Mouse (Mus musculus) limb, embryonic 12.5 days (tissue): ENCODE measurements around the gene Cdkn2d. TPM values are rescaled to one million over a fixed set of nuclear protein-coding genes. Genes with fewer than 3 reads are reported as not detected.

Experiments
- ATAC-seq: fragments of 200-750 bp; cut with Nextera tagmentation; 2 replicates; pipeline ENCODE4 v1.8.0; 2017; ENCODE audit warnings: low read depth, moderate TSS enrichment; ENCODE audit not compliant: insufficient number of reproducible peaks, insufficient read depth, low FRiP score, low TSS enrichment
- H3K27ac ChIP-seq: fragments of 300-500 bp; sonication (generic); 2 replicates; pipeline ENCODE4 v1.5.1; 2016; ENCODE audit warnings: mild to moderate bottlenecking, moderate library complexity
- H3K27me3 ChIP-seq: fragments of 300-500 bp; sonication (generic); 2 replicates; pipeline ENCODE4 v1.6.1; 2016; ENCODE audit warnings: mild to moderate bottlenecking, moderate library complexity
- H3K36me3 ChIP-seq: fragments of 300-500 bp; sonication (generic); 2 replicates; pipeline ENCODE4 v1.6.1; 2016; ENCODE audit warnings: mild to moderate bottlenecking, moderate library complexity
- H3K4me1 ChIP-seq: fragments of 300-500 bp; sonication (generic); replicated peaks from 2 replicates; pipeline ENCODE4 v1.6.1; 2016
- H3K4me2 ChIP-seq: fragments of 300-500 bp; sonication (generic); 2 replicates; pipeline ENCODE4 v1.6.1; 2016; ENCODE audit warnings: mild to moderate bottlenecking, moderate library complexity
- H3K4me3 ChIP-seq: fragments of 300-500 bp; sonication (generic); replicated peaks from 2 replicates; pipeline ENCODE4 v1.5.1; 2016; ENCODE audit warnings: mild to moderate bottlenecking
- H3K9ac ChIP-seq: fragments of 300-500 bp; sonication (generic); replicated peaks from 2 replicates; pipeline ENCODE4 v1.6.1; 2016; ENCODE audit warnings: mild to moderate bottlenecking, moderate library complexity
- H3K9me3 ChIP-seq: fragments of 300-500 bp; sonication (generic); 2 replicates; pipeline ENCODE4 v1.6.1; 2016; ENCODE audit warnings: mild to moderate bottlenecking, moderate library complexity
- WGBS: fragments of 180-500 bp; shearing (Covaris S2); methylation state at CpG from one replicate; pipeline ENCODE4 v1.1.7; 2016; 5-methylcytosine and 5-hydroxymethylcytosine counted together
- polyA plus RNA-seq: library from polyadenylated mRNA; unstranded; fragments of >200 nt; fragmentation: Nextera tagmentation; extraction: Ambion mirVana; gene quantifications from 2 replicates; pipeline ENCODE4 v1.2.1, GENCODE M21; 2016

Gene Cdkn2d
- polyA plus RNA-seq, 1 experiment from 2014 or later: 46.9 TPM

GRCm38 (mm10) chr9:21243826-21244427, 47.3 kb downstream of the Cdkn2d start:
- Histone ChIP-seq H3K9me3 (peaks cover 4% of the 10 kb centered on the region), H3K9ac (peak overlapping the region; percentile 59), H3K4me1 (peaks cover 30% of the 10 kb centered on the region), H3K27me3 (peaks cover 72% of the 10 kb centered on the region), H3K27ac (no peak overlapping the region), H3K36me3 (no peaks in the 10 kb centered on the region), H3K4me2 (peak overlapping the region; percentile 93), H3K4me3 (peak overlapping the region; percentile 53)
- 10% methylated on average over 42 of the region's 42 CpGs for WGBS
- ATAC-seq: no peak

GRCm38 (mm10) chr9:21241343-21241742, 49.9 kb downstream of the Cdkn2d start:
- H3K27me3 ChIP-seq: peaks cover 47% of the 10 kb centered on the region
- WGBS: 9% methylated on average over 11 of the region's 11 CpGs
- peaks cover 8% of the 10 kb centered on the region for H3K36me3 ChIP-seq
- H3K4me2 ChIP-seq: no peak overlapping the region
- no peak overlapping the region for H3K27ac ChIP-seq
- H3K9me3 ChIP-seq: peaks cover 4% of the 10 kb centered on the region
- no peak for ATAC-seq
- peaks cover 36% of the 10 kb centered on the region for H3K4me1 ChIP-seq
- H3K4me3 ChIP-seq: no peak overlapping the region
- H3K9ac ChIP-seq: no peak overlapping the region

DNA sequence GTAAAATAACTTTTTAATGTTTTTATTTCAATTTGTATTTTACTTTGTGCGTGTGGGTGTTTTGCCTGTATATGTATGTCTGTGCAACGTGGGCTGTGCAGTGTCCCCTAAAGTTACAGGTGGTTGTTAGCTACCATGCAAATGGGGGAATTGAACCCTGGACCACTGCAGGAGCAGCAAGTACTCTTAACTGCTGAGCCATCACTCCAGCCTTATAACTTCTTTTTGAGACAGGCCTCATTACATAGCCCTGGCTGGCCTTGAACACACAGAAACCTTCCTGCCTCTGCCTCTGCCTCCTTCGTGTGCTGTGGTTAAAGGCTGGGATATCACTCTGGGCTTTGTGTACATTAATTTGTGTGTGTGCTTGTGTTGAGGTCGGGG, 51.8 kb downstream of the Cdkn2d start:
- Histone ChIP-seq H3K4me2 (peak overlapping the region; percentile 78), H3K9ac (peak overlapping the region; percentile 97), H3K4me3 (peak overlapping the region; percentile 93), H3K27me3 (peaks cover 28% of the 10 kb centered on the region), H3K36me3 (peaks cover 24% of the 10 kb centered on the region), H3K9me3 (peaks cover 4% of the 10 kb centered on the region), H3K27ac (peak overlapping the region; percentile 96; the same call in 1 of the 2 replicates), H3K4me1 (peaks cover 29% of the 10 kb centered on the region)
- ATAC-seq: no peak
- 44% methylated on average over 4 of the region's 4 CpGs for WGBS

DNA sequence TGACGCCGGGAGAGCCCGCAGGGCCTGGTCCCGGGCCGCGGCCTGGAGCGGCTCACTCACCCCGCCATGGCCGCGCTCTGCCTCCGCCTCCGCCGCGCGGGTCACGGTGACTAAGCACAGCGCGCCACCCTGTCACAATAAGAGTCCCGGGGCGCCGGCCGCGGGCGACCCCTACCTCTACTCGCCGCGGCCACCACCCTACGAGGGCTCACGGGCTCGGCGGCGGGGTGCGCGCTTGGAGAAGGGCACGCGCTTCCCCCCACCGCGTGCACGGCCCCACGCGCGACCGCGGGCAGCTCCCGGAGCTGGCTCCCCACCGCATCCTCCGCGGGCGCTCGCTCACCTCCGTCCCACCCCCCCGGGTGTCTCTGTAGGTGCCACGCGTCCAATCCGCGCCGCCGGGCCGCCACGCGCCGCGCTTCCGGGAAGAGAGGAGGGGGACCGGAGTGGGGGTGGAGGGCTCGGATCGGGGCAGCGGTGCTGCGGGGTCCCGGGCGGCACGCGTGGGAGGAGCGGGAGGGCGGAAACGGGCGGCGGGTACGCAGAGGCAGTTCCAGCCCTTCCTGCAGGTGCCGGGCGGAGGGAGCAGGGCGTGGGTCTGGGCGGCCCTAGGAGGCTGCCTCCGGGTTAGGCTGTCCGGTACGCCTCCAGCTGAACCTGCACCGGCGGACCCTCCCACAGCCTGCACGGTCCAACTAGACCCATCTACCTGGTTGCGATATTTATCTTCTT, 52.3 kb downstream of the Cdkn2d start, which contains the start of gene Keap1:
Gene Keap1, minus strand, starts transcription at position 629 of the 732 bp plus-strand sequence.
- Histone ChIP-seq H3K4me1 (peaks cover 23% of the 10 kb centered on the region), H3K4me2 (peak within 1 kb of the TSS; percentile 78), H3K27ac (peak within 1 kb of the TSS; percentile 96), H3K4me3 (peak within 1 kb of the TSS; percentile 93), H3K36me3 (peaks cover 30% of the 10 kb centered on the region), H3K27me3 (peaks cover 22% of the 10 kb centered on the region), H3K9ac (peak within 1 kb of the TSS; percentile 97), H3K9me3 (peaks cover 4% of the 10 kb centered on the region)
- WGBS: 1% methylated on average over 89 of the region's 90 CpGs
- peak; percentile 75 for ATAC-seq

Other genes with a start within 250 kb of the Cdkn2d start
- 0.68 and 1.5 TPM in 2 replicates for gene Zglp1, start 224.3 kb downstream of the Cdkn2d start, polyA plus RNA-seq
- 1.2 and 1.3 TPM in 2 replicates for gene Gm49373, start 218.3 kb downstream of the Cdkn2d start, polyA plus RNA-seq
- 52.4 and 56.7 TPM in 2 replicates for gene Fdx1l, start 217.8 kb downstream of the Cdkn2d start, polyA plus RNA-seq
- gene Gm38431, start 199.4 kb downstream of the Cdkn2d start, polyA plus RNA-seq: 2.8 and 4.2 TPM in 2 replicates
- 60.8 and 77.0 TPM in 2 replicates for gene Raver1, start 199.4 kb downstream of the Cdkn2d start, polyA plus RNA-seq
- gene Tyk2, start 160.2 kb downstream of the Cdkn2d start, polyA plus RNA-seq: 15.0 and 16.1 TPM in 2 replicates
- gene Cdc37, start 141.4 kb downstream of the Cdkn2d start, polyA plus RNA-seq: 338 and 357 TPM in 2 replicates
- 4.8 and 5.6 TPM in 2 replicates for gene Pde4a, start 125.7 kb downstream of the Cdkn2d start, polyA plus RNA-seq
- gene Keap1, start 52.0 kb downstream of the Cdkn2d start, polyA plus RNA-seq: 64.7 and 65.2 TPM in 2 replicates
- gene S1pr5, start 43.0 kb downstream of the Cdkn2d start, polyA plus RNA-seq: 0.31 and 0.63 TPM in 2 replicates
- gene Atg4d, start 26.1 kb downstream of the Cdkn2d start, polyA plus RNA-seq: 29.8 and 34.9 TPM in 2 replicates
- 18.1 and 22.2 TPM in 2 replicates for gene Kri1, start 3.4 kb downstream of the Cdkn2d start, polyA plus RNA-seq
- gene Ap1m2, start 20.9 kb upstream of the Cdkn2d start, polyA plus RNA-seq: 9.0 and 9.5 TPM in 2 replicates
- 103 and 110 TPM in 2 replicates for gene Slc44a2, start 29.3 kb upstream of the Cdkn2d start, polyA plus RNA-seq
- 312 and 313 TPM in 2 replicates for gene Ilf3, start 76.5 kb upstream of the Cdkn2d start, polyA plus RNA-seq
- 46.4 and 48.4 TPM in 2 replicates for gene Qtrt1, start 120.4 kb upstream of the Cdkn2d start, polyA plus RNA-seq
- 76.6 and 78.4 TPM in 2 replicates for gene Dnm2, start 133.5 kb upstream of the Cdkn2d start, polyA plus RNA-seq
- gene Tmed1, start 218.8 kb upstream of the Cdkn2d start, polyA plus RNA-seq: 108 and 117 TPM in 2 replicates
- 3.4 and 3.9 TPM in 2 replicates for gene AB124611, start 234.8 kb upstream of the Cdkn2d start, polyA plus RNA-seq